8 mouse cellular contexts compared by ENCODE assay signal in genomic region chr2:181592231-181593041, GRCm38 (mm10). TPM values are rescaled to one million over a fixed set of nuclear protein-coding genes. Genes with fewer than 3 reads are reported as not detected.
DNase-seq lines count a peak whose midpoint lies in the region; ATAC-seq lines count a peak whose summit lies in the region.

Zfp512b (minus strand) TSS chr2:181592803.

- H3K4me1 ChIP-seq in embryonic facial prominence, embryonic 15.5 days: peaks cover 16% of the 10 kb centered on the region
- peaks cover 24% of the 10 kb centered on the region for H3K4me1 ChIP-seq in heart, embryonic 13.5 days
- H3K4me1 ChIP-seq in kidney, embryonic 16.5 days (ENCODE audit: insufficient read depth, low read length): peaks cover 18% of the 10 kb centered on the region
- peaks cover 42% of the 10 kb centered on the region for H3K4me1 ChIP-seq in liver, embryonic 13.5 days (replicated peaks)

- peak within 1 kb of the TSS; percentile 94 for H3K9ac ChIP-seq in embryonic facial prominence, embryonic 15.5 days
- H3K9ac ChIP-seq in heart, embryonic 13.5 days: peak within 1 kb of the TSS; percentile 98
- H3K9ac ChIP-seq in kidney, embryonic 16.5 days (replicated peaks; ENCODE audit: low read length): peak within 1 kb of the TSS; percentile 95
- peak within 1 kb of the TSS; percentile 86 for H3K9ac ChIP-seq in liver, embryonic 13.5 days

- no peaks in the 10 kb centered on the region for H3K9me3 ChIP-seq in embryonic facial prominence, embryonic 15.5 days (replicated peaks)
- no peaks in the 10 kb centered on the region for H3K9me3 ChIP-seq in heart, embryonic 13.5 days
- no peaks in the 10 kb centered on the region for H3K9me3 ChIP-seq in kidney, embryonic 16.5 days (ENCODE audit: low read length)
- H3K9me3 ChIP-seq in liver, embryonic 13.5 days (replicated peaks): no peaks in the 10 kb centered on the region

- H3K4me2 ChIP-seq in embryonic facial prominence, embryonic 15.5 days (replicated peaks): peak within 1 kb of the TSS; percentile 80
- peak within 1 kb of the TSS; percentile 88 for H3K4me2 ChIP-seq in heart, embryonic 13.5 days
- H3K4me2 ChIP-seq in kidney, embryonic 16.5 days (replicated peaks; ENCODE audit: low read depth, low read length): peak within 1 kb of the TSS; percentile 81
- peak within 1 kb of the TSS; percentile 94 for H3K4me2 ChIP-seq in liver, embryonic 13.5 days

- peak; percentile 76 for DNase-seq in CD4-positive helper T cell, adult 2 months (ENCODE audit: low read depth, low spot score)
- DNase-seq in adrenal gland, postnatal 25 days: peak; percentile 73
- DNase-seq in liver, embryonic 13.5 days: peak; percentile 39
- DNase-seq in natural killer cell, adult 2 months (ENCODE audit: low spot score in 2 of 2): peak; percentile 57 to 62
- DNase-seq in testis, postnatal 14 days (ENCODE audit: low spot score): peak; percentile 79

- H3K27ac ChIP-seq in embryonic facial prominence, embryonic 15.5 days (replicated peaks): peak within 1 kb of the TSS; percentile 89
- H3K27ac ChIP-seq in heart, embryonic 13.5 days (replicated peaks): peak within 1 kb of the TSS; percentile 74
- peak within 1 kb of the TSS; percentile 93 for H3K27ac ChIP-seq in kidney, embryonic 16.5 days (ENCODE audit: low read length)
- H3K27ac ChIP-seq in liver, embryonic 13.5 days: peak within 1 kb of the TSS; percentile 81

- no peaks in the 10 kb centered on the region for H3K27me3 ChIP-seq in embryonic facial prominence, embryonic 15.5 days
- no peaks in the 10 kb centered on the region for H3K27me3 ChIP-seq in heart, embryonic 13.5 days (replicated peaks)
- H3K27me3 ChIP-seq in kidney, embryonic 16.5 days (ENCODE audit: insufficient read depth, low read length): no peaks in the 10 kb centered on the region
- peaks cover 11% of the 10 kb centered on the region for H3K27me3 ChIP-seq in liver, embryonic 13.5 days

- H3K4me3 ChIP-seq in embryonic facial prominence, embryonic 15.5 days (replicated peaks): peak within 1 kb of the TSS; percentile 99
- H3K4me3 ChIP-seq in heart, embryonic 13.5 days: peak within 1 kb of the TSS; percentile 97
- peak within 1 kb of the TSS; percentile 96 for H3K4me3 ChIP-seq in kidney, embryonic 16.5 days (ENCODE audit: low read length)
- H3K4me3 ChIP-seq in liver, embryonic 13.5 days (replicated peaks): peak within 1 kb of the TSS; percentile 78

- WGBS in embryonic facial prominence, embryonic 15.5 days: 3% methylated on average over 84 of the region's 97 CpGs
- WGBS in heart, embryonic 13.5 days: under 1% methylated on average over 76 of the region's 97 CpGs
- WGBS in kidney, embryonic 16.5 days: under 1% methylated on average over 77 of the region's 97 CpGs
- WGBS in liver, embryonic 13.5 days (ENCODE audit: insufficient replicate concordance): 1% methylated on average over 80 of the region's 97 CpGs

- ATAC-seq in embryonic facial prominence, embryonic 15.5 days (ENCODE audit: insufficient number of reproducible peaks, low FRiP score, low TSS enrichment, low read depth): peak; percentile 84
- peak; percentile 52 for ATAC-seq in heart, embryonic 13.5 days (ENCODE audit: extremely low read depth, insufficient number of reproducible peaks, low FRiP score, low TSS enrichment)
- peak; percentile 79 for ATAC-seq in kidney, embryonic 16.5 days (ENCODE audit: low FRiP score, low TSS enrichment)
- ATAC-seq in liver, embryonic 13.5 days (ENCODE audit: low read depth): peak; percentile 51

- H3K36me3 ChIP-seq in embryonic facial prominence, embryonic 15.5 days: peaks cover 32% of the 10 kb centered on the region
- H3K36me3 ChIP-seq in heart, embryonic 13.5 days: peaks cover 34% of the 10 kb centered on the region
- peaks cover 33% of the 10 kb centered on the region for H3K36me3 ChIP-seq in kidney, embryonic 16.5 days (ENCODE audit: insufficient read depth, low read length)
- peaks cover 31% of the 10 kb centered on the region for H3K36me3 ChIP-seq in liver, embryonic 13.5 days

RNA-seq across cellular contexts. Expression of gene Zfp512b, which starts in this region (rescaled TPM):
- total RNA-seq in adrenal gland, postnatal 25 days (2021): 56.6 and 81.6 TPM in 2 replicates
- polyA plus RNA-seq in embryonic facial prominence, embryonic 15.5 days (2015; fragmentation: Nextera tagmentation; extraction: Ambion mirVana): 62.1 and 74.8 TPM in 2 replicates
- polyA plus RNA-seq in heart, embryonic 13.5 days (2015; fragmentation: Nextera tagmentation; extraction: Ambion mirVana): 25.3 and 28.5 TPM in 2 replicates
- polyA plus RNA-seq in kidney, embryonic 16.5 days (2015; fragmentation: Nextera tagmentation; extraction: Ambion mirVana): 37.8 and 41.1 TPM in 2 replicates
- polyA plus RNA-seq in liver, embryonic 13.5 days (2015; fragmentation: Nextera tagmentation; extraction: Ambion mirVana): 8.4 and 9.0 TPM in 2 replicates

Comparison
In these comparisons a context has a peak if more than half of its experiments do, and no peak if none do; other contexts are left out.
1. Peak in every context shown above with its lines: DNase-seq, ATAC-seq, H3K4me3 ChIP-seq and H3K27ac ChIP-seq.